Mouse (Mus musculus) bone marrow, adult 2 months (tissue): ENCODE measurements around the gene Slc18b1. TPM values are rescaled to one million over a fixed set of nuclear protein-coding genes. Genes with fewer than 3 reads are reported as not detected.
A peak's percentile ranks its signal among the peaks of the same experiment; 100 is the strongest.

ENCODE experiments used
- H3K27ac ChIP-seq: fragments of 200-500 bp; 2 replicates; pipeline ENCODE4 v1.5.1; 2012; ENCODE audit warnings: low read depth, mild to moderate bottlenecking, control low read depth, inconsistent platforms, low read length; ENCODE audit not compliant: control insufficient read depth, poor library complexity, insufficient read depth
- H3K4me1 ChIP-seq: fragments of 200-500 bp; 2 replicates; pipeline ENCODE4 v1.6.1; 2011; ENCODE audit warnings: low read length; ENCODE audit not compliant: control insufficient read depth, insufficient read depth
- H3K4me3 ChIP-seq: fragments of 200-500 bp; replicated peaks from 2 replicates; pipeline ENCODE3; 2011; ENCODE audit warnings: mild to moderate bottlenecking, low read depth, low read length, control low read depth; ENCODE audit not compliant: control insufficient read depth
- CTCF ChIP-seq: fragments of 200-500 bp; IDR thresholded peaks from 2 replicates; pipeline ENCODE4 v1.5.1; 2011; ENCODE audit warnings: low read length, control low read depth; ENCODE audit not compliant: control insufficient read depth, insufficient read depth
- POLR2A ChIP-seq: fragments of 200-500 bp; IDR thresholded peaks from 2 replicates; pipeline ENCODE4 v1.6.1; 2011; ENCODE audit warnings: low read depth, mild to moderate bottlenecking, control low read depth, low read length, borderline replicate concordance; ENCODE audit not compliant: control insufficient read depth
- WGBS: fragments of 180-500 bp; shearing (Covaris S2); methylation state at CpG from one replicate; pipeline ENCODE4 v1.1.7; 2018; 5-methylcytosine and 5-hydroxymethylcytosine counted together
- polyA plus RNA-seq: library from polyadenylated mRNA; stranded (reverse); fragments of >200 nt; gene quantifications from 2 replicates; pipeline ENCODE4 v1.2.4, GENCODE M21; 2011; ENCODE audit warnings: low replicate concordance; ENCODE audit not compliant: missing spikeins, insufficient read depth, insufficient read length

Slc18b1 gene
- polyA plus RNA-seq, 1 experiment, result not detected

DNA sequence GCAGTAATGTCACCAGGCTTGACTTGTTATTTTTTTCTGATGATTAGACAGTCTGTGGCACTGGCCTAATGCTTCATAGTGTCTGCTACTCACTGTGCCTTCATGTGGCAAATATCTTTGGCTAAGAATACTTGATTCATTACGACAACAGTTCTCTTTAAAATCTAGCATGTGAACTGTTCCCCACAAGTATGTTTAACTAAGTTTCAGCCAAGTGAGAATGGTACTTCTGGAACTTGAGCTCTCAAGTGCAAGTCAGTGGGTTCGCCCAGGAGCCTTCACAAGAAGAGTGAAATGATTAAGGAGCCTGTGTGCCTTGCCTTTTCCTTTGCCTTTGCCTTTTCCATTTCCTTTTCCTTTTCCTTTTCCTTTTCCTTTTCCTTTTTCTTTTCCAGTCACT, 55.3 kb downstream of the Slc18b1 start:
- H3K4me3 ChIP-seq, result peak overlapping the region; percentile 3
- 77% methylated on average over 2 of the region's 2 CpGs for WGBS

GRCm38 (mm10) chr10:23864362-23865312, 67.9 kb downstream of the Slc18b1 start:
- 56% methylated on average over 9 of the region's 9 CpGs for WGBS
- no peak overlapping the region for H3K4me3 ChIP-seq
- no peaks in the 10 kb centered on the region; the same call in 1 of the 2 replicates for H3K4me1 ChIP-seq
- H3K27ac ChIP-seq, result no peak overlapping the region
- no peak for TF ChIP-seq POLR2A
- no peak for TF ChIP-seq CTCF

More for the DNA sequence above, 55.3 kb downstream of the Slc18b1 start:
- H3K4me1 ChIP-seq, result no peaks in the 10 kb centered on the region
- TF ChIP-seq CTCF (no peak), POLR2A (no peak)
- H3K27ac ChIP-seq, result no peak overlapping the region

Other genes with a start within 250 kb of the Slc18b1 start
- gene Rps12, start 9.7 kb upstream of the Slc18b1 start, polyA plus RNA-seq, result 508 and 643 TPM in 2 replicates
- 1.3 and 4.7 TPM in 2 replicates for gene Vnn3, start 54.5 kb downstream of the Slc18b1 start, polyA plus RNA-seq
- gene Vnn1, start 97.7 kb downstream of the Slc18b1 start, polyA plus RNA-seq, result not detected in 2 replicates
- gene Taar1, start 123.4 kb downstream of the Slc18b1 start, polyA plus RNA-seq, result not detected in 2 replicates
- not detected in 2 replicates for gene Taar2, start 141.6 kb downstream of the Slc18b1 start, polyA plus RNA-seq
- gene Taar3, start 152.6 kb downstream of the Slc18b1 start, polyA plus RNA-seq, result not detected in 2 replicates
- not detected in 2 replicates for gene Taar4, start 163.5 kb downstream of the Slc18b1 start, polyA plus RNA-seq
- not detected in 2 replicates for gene Taar5, start 173.7 kb downstream of the Slc18b1 start, polyA plus RNA-seq
- not detected in 2 replicates for gene Taar6, start 188.7 kb downstream of the Slc18b1 start, polyA plus RNA-seq
- not detected in 2 replicates for gene Taar7a, start 196.5 kb downstream of the Slc18b1 start, polyA plus RNA-seq
- not detected in 2 replicates for gene Taar7b, start 203.0 kb downstream of the Slc18b1 start, polyA plus RNA-seq
- gene Taar7d, start 230.2 kb downstream of the Slc18b1 start, polyA plus RNA-seq, result not detected in 2 replicates
- gene Taar7e, start 240.6 kb downstream of the Slc18b1 start, polyA plus RNA-seq, result not detected in 2 replicates